Mouse (Mus musculus): ENCODE results near the gene Myh13. TPM values are rescaled to one million over a fixed set of nuclear protein-coding genes. Genes with fewer than 3 reads are reported as not detected.

The Myh13 gene
- polyA plus RNA-seq, 1 experiment: not detected

- no peaks in the 10 kb centered on the region for H3K36me3 ChIP-seq (ENCODE audit: control insufficient read depth, insufficient read depth, low read length, poor library complexity, severe bottlenecking)
- H3K4me3 ChIP-seq (ENCODE audit: low read depth, low read length): no peak overlapping the region
- no peak overlapping the region for H3K27ac ChIP-seq (ENCODE audit: insufficient read depth, low read length)
- H3K9me3 ChIP-seq (replicated peaks; ENCODE audit: control insufficient read depth, insufficient read depth, low read length, poor library complexity, severe bottlenecking): no peaks in the 10 kb centered on the region
- H3K9ac ChIP-seq (ENCODE audit: low read depth, poor library complexity, severe bottlenecking): no peak overlapping the region
- TF ChIP-seq CTCF (IDR thresholded peaks at IDR 0.05; ENCODE audit: low read depth, low read length) (no peak), EP300 (IDR thresholded peaks at IDR 0.05; ENCODE audit: insufficient read depth, low read depth, low read length) (peak; percentile 77; the same call in 1 of the 2 replicates)
- no peaks in the 10 kb centered on the region for H3K27me3 ChIP-seq (ENCODE audit: control insufficient read depth, insufficient read depth, low read length, poor library complexity, severe bottlenecking)
- H3K4me1 ChIP-seq (ENCODE audit: control insufficient read depth, insufficient read depth, low read length): peaks cover 2% of the 10 kb centered on the region
These were observed 60.4 kb downstream of the Myh13 start for GRCm38 (mm10) chr11:67381833-67382232.

- H3K27me3 ChIP-seq (ENCODE audit: control insufficient read depth, insufficient read depth, low read length, poor library complexity, severe bottlenecking): no peaks in the 10 kb centered on the region
- peaks cover 2% of the 10 kb centered on the region for H3K4me1 ChIP-seq (ENCODE audit: control insufficient read depth, insufficient read depth, low read length)
- no peak overlapping the region for H3K4me3 ChIP-seq (ENCODE audit: low read depth, low read length)
- no peak overlapping the region for H3K27ac ChIP-seq (ENCODE audit: insufficient read depth, low read length)
- H3K36me3 ChIP-seq (ENCODE audit: control insufficient read depth, insufficient read depth, low read length, poor library complexity, severe bottlenecking): no peaks in the 10 kb centered on the region
- no peak overlapping the region for H3K9ac ChIP-seq (ENCODE audit: low read depth, poor library complexity, severe bottlenecking)
- no peak for TF ChIP-seq POLR2A (IDR thresholded peaks at IDR 0.05; ENCODE audit: insufficient read depth, low read length)
- TF ChIP-seq EP300 (IDR thresholded peaks at IDR 0.05; ENCODE audit: insufficient read depth, low read depth, low read length): no peak
- TF ChIP-seq CTCF (IDR thresholded peaks at IDR 0.05; ENCODE audit: low read depth, low read length): no peak
- no peaks in the 10 kb centered on the region for H3K9me3 ChIP-seq (replicated peaks; ENCODE audit: control insufficient read depth, insufficient read depth, low read length, poor library complexity, severe bottlenecking)
These were observed 63.2 kb downstream of the Myh13 start for GRCm38 (mm10) chr11:67384653-67385052.

- Histone ChIP-seq H3K4me3 (ENCODE audit: low read depth, low read length) (no peak overlapping the region), H3K27ac (ENCODE audit: insufficient read depth, low read length) (no peak overlapping the region), H3K36me3 (ENCODE audit: control insufficient read depth, insufficient read depth, low read length, poor library complexity, severe bottlenecking) (no peaks in the 10 kb centered on the region), H3K9ac (ENCODE audit: low read depth, poor library complexity, severe bottlenecking) (no peak overlapping the region), H3K9me3 (replicated peaks; ENCODE audit: control insufficient read depth, insufficient read depth, low read length, poor library complexity, severe bottlenecking) (no peaks in the 10 kb centered on the region), H3K4me1 (ENCODE audit: control insufficient read depth, insufficient read depth, low read length) (no peaks in the 10 kb centered on the region), H3K27me3 (ENCODE audit: control insufficient read depth, insufficient read depth, low read length, poor library complexity, severe bottlenecking) (no peaks in the 10 kb centered on the region)
- TF ChIP-seq CTCF (IDR thresholded peaks at IDR 0.05; ENCODE audit: low read depth, low read length) (no peak), EP300 (IDR thresholded peaks at IDR 0.05; ENCODE audit: insufficient read depth, low read depth, low read length) (no peak), POLR2A (IDR thresholded peaks at IDR 0.05; ENCODE audit: insufficient read depth, low read length) (no peak)
These were observed 65.5 kb downstream of the Myh13 start for GRCm38 (mm10) chr11:67386815-67387415.

- no peaks in the 10 kb centered on the region for H3K27me3 ChIP-seq (ENCODE audit: control insufficient read depth, insufficient read depth, low read length, poor library complexity, severe bottlenecking)
- H3K9ac ChIP-seq (ENCODE audit: low read depth, poor library complexity, severe bottlenecking): no peak overlapping the region
- no peak overlapping the region for H3K27ac ChIP-seq (ENCODE audit: insufficient read depth, low read length)
- H3K4me3 ChIP-seq (ENCODE audit: low read depth, low read length): no peak overlapping the region
- TF ChIP-seq CTCF (IDR thresholded peaks at IDR 0.05; ENCODE audit: low read depth, low read length) (no peak), POLR2A (IDR thresholded peaks at IDR 0.05; ENCODE audit: insufficient read depth, low read length) (no peak), EP300 (IDR thresholded peaks at IDR 0.05; ENCODE audit: insufficient read depth, low read depth, low read length) (no peak)
- H3K36me3 ChIP-seq (ENCODE audit: control insufficient read depth, insufficient read depth, low read length, poor library complexity, severe bottlenecking): no peaks in the 10 kb centered on the region
- no peaks in the 10 kb centered on the region for H3K9me3 ChIP-seq (replicated peaks; ENCODE audit: control insufficient read depth, insufficient read depth, low read length, poor library complexity, severe bottlenecking)
- H3K4me1 ChIP-seq (ENCODE audit: control insufficient read depth, insufficient read depth, low read length): no peaks in the 10 kb centered on the region
These were observed 69.4 kb downstream of the Myh13 start for GRCm38 (mm10) chr11:67390679-67391384.

- no peak overlapping the region for H3K4me3 ChIP-seq (ENCODE audit: low read depth, low read length)
- H3K9me3 ChIP-seq (replicated peaks; ENCODE audit: control insufficient read depth, insufficient read depth, low read length, poor library complexity, severe bottlenecking): no peaks in the 10 kb centered on the region
- TF ChIP-seq POLR2A (IDR thresholded peaks at IDR 0.05; ENCODE audit: insufficient read depth, low read length): no peak
- TF ChIP-seq CTCF (IDR thresholded peaks at IDR 0.05; ENCODE audit: low read depth, low read length): no peak
- TF ChIP-seq EP300 (IDR thresholded peaks at IDR 0.05; ENCODE audit: insufficient read depth, low read depth, low read length): no peak
- no peak overlapping the region for H3K9ac ChIP-seq (ENCODE audit: low read depth, poor library complexity, severe bottlenecking)
- no peaks in the 10 kb centered on the region for H3K27me3 ChIP-seq (ENCODE audit: control insufficient read depth, insufficient read depth, low read length, poor library complexity, severe bottlenecking)
- H3K27ac ChIP-seq (ENCODE audit: insufficient read depth, low read length): no peak overlapping the region
- H3K4me1 ChIP-seq (ENCODE audit: control insufficient read depth, insufficient read depth, low read length): no peaks in the 10 kb centered on the region
- no peaks in the 10 kb centered on the region for H3K36me3 ChIP-seq (ENCODE audit: control insufficient read depth, insufficient read depth, low read length, poor library complexity, severe bottlenecking)
These were observed 70.9 kb downstream of the Myh13 start for GRCm38 (mm10) chr11:67392369-67392768.

- H3K9ac ChIP-seq (ENCODE audit: low read depth, poor library complexity, severe bottlenecking): no peak overlapping the region
- no peak overlapping the region for H3K27ac ChIP-seq (ENCODE audit: insufficient read depth, low read length)
- no peaks in the 10 kb centered on the region for H3K4me1 ChIP-seq (ENCODE audit: control insufficient read depth, insufficient read depth, low read length)
- H3K9me3 ChIP-seq (replicated peaks; ENCODE audit: control insufficient read depth, insufficient read depth, low read length, poor library complexity, severe bottlenecking): no peaks in the 10 kb centered on the region; the same call in 1 of the 2 replicates
- TF ChIP-seq POLR2A (IDR thresholded peaks at IDR 0.05; ENCODE audit: insufficient read depth, low read length) (no peak), EP300 (IDR thresholded peaks at IDR 0.05; ENCODE audit: insufficient read depth, low read depth, low read length) (no peak), CTCF (IDR thresholded peaks at IDR 0.05; ENCODE audit: low read depth, low read length) (no peak)
- no peaks in the 10 kb centered on the region for H3K36me3 ChIP-seq (ENCODE audit: control insufficient read depth, insufficient read depth, low read length, poor library complexity, severe bottlenecking)
- no peak overlapping the region for H3K4me3 ChIP-seq (ENCODE audit: low read depth, low read length)
- H3K27me3 ChIP-seq (ENCODE audit: control insufficient read depth, insufficient read depth, low read length, poor library complexity, severe bottlenecking): no peaks in the 10 kb centered on the region
These were observed 79.5 kb downstream of the Myh13 start for GRCm38 (mm10) chr11:67400956-67401355.
